In the genomic region with DNA sequence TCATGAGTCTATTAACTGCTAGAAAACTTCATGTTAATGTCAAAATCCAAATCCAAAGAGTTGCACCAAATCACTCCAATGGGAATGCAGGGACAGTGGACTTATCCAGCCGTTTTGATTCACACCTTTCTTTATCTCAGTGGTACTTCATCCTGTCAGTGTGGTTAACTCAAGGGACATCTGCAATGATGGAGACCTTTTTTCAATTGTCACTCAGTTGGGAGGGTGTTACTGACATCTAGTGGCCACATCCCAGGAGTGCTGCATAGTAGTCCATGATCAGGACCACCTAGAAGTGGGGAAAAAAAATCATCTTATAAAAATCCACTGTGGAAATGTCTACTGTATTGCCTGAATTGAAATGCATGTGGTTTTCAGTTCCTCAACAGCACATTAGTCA, we compare ENCODE assay signal across 7 mouse cellular contexts.
DNase-seq lines count a peak whose midpoint lies in the region; TF ChIP-seq lines count a peak whose summit lies in the region.

No protein-coding gene starts in this region.

- TF ChIP-seq POLR2A in cortical plate, adult 2 months (IDR thresholded peaks at IDR 0.05; ENCODE audit: extremely low read depth, insufficient read depth, low read length) = no peak

- no peaks in the 10 kb centered on the region for H3K4me1 ChIP-seq in cortical plate, adult 2 months (ENCODE audit: control insufficient read depth, insufficient read depth, low read length)

- H3K27ac ChIP-seq in left cerebral cortex, adult 2 months = no peak overlapping the region
- H3K27ac ChIP-seq in cortical plate, adult 2 months (ENCODE audit: insufficient read depth, low read length) = no peak overlapping the region
- no peak overlapping the region for H3K27ac ChIP-seq in layer of hippocampus, adult 2 months

- intact Hi-C loops in left cerebral cortex, adult 2 months (cut with DNase I) = loop anchor here (5.0 to 10.0 kb wide), 2 partner anchors 290 to 1807 kb away; a partner anchor contains a TSS

- peak; percentile 72 for TF ChIP-seq CTCF in left cerebral cortex, adult 2 months (IDR thresholded peaks at IDR 0.05)
- peak; percentile 64 for TF ChIP-seq CTCF in cortical plate, adult 2 months (IDR thresholded peaks at IDR 0.05; ENCODE audit: extremely low read depth, insufficient read depth, low read length)
- peak; percentile 86 for TF ChIP-seq CTCF in layer of hippocampus, adult 2 months (conservative IDR thresholded peaks at IDR 0.05)

- H3K4me3 ChIP-seq in left cerebral cortex, adult 2 months = no peak overlapping the region
- no peak overlapping the region for H3K4me3 ChIP-seq in cortical plate, adult 2 months (ENCODE audit: insufficient read depth, low read length)
- no peak overlapping the region for H3K4me3 ChIP-seq in layer of hippocampus, adult 2 months

- peak; percentile 18 to 35 for DNase-seq in left cerebral cortex, adult 2 months (ENCODE audit: extremely low spot score in 1 of 2, low spot score in 2 of 2)
- no peak for DNase-seq in left cerebral cortex, adult 11 months (ENCODE audit: low spot score)
- DNase-seq in layer of hippocampus, adult 2 months (ENCODE audit: low spot score in 2 of 2) = peak; percentile 29 to 61
- DNase-seq in retina, postnatal 1 day = peak; percentile 59
- DNase-seq in urinary bladder, adult 2 months (ENCODE audit: low spot score) = no peak
- no peak for DNase-seq in MN1 (ENCODE audit: low spot score)

Comparison
In these comparisons a context has a peak if more than half of its experiments do, and no peak if none do; other contexts are left out.
1. DNase-seq: peak in left cerebral cortex, adult 2 months (2 of 2), layer of hippocampus, adult 2 months (2 of 2) and retina, postnatal 1 day (single experiment); none in left cerebral cortex, adult 11 months (single experiment), urinary bladder, adult 2 months (single experiment) and MN1 (single experiment).
2. Peak in every context shown above with its lines, with median percentiles within 50 percentile points of each other: CTCF ChIP-seq.